Mouse (Mus musculus) retina, postnatal 7 days (tissue): Measurements from ENCODE around the gene Fam98b.

Source experiments
- DNase-seq: peaks from one replicate; pipeline ENCODE4 v3.0.0-alpha.2; 2012; ENCODE audit warnings: low read depth, low spot score

Gene Fam98b

GRCm38 (mm10) chr2:117303391-117304350 is 54.1 kb downstream of the Fam98b start:
- DNase-seq = no peak

DNA sequence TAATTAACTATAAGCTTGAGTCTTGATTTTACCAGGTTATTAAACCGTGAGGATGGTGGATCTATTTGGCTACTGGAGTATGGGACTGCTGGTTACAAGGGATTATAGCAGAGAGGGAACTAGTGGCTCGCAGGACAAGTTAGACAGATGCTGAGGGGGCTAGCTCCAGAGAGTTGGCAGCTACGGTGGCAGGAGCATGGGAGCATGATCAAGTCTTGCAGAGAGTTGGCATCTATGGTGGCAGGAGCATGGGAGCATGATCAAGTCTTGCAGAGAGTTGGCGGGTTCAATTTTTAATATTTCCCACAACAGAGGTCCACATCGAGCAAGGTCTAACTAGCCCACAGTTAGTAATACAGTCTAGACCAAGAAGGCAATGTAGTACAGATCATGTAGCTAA is 55.4 kb downstream of the Fam98b start:
- no peak for DNase-seq

DNA sequence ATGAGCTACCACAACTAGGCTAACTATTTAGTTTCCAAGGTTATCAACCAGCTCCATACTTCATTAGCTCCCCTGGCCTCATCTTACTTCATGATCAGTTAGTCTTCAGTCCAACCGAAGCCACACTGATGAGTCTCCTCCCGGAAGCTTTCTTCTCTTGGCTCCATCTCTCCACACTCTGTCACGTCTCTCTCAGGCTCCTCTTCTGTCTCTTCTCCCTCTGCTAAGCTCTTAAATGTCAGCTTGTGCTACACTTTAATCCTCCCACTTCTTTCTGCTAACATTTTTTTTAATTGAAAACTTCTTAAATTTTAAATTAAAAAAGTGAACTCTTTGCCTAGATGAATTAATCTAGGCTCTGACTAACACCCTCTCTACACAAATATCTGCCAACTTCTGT is 58.4 kb downstream of the Fam98b start:
- DNase-seq = no peak

GRCm38 (mm10) chr2:117309046-117309445 is 59.5 kb downstream of the Fam98b start:
- no peak for DNase-seq

DNA sequence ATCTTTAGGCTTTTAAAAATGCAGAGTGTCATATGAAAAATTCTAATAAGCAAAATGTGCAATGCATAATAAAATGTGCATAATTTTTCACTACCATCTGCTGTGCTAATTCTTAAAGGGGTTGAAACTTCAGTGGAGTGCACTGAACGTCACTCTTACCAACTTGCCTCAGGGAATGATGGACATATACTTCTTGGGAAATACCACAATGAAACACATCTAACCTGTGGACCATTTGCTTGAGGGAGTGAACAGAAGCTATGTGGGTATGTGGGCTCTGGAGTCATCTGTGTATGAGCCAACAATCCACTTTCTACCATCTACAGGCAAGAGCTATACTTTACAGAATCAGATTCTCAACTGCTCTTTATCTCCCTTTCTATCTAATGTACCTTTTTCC is 61.8 kb downstream of the Fam98b start:
- DNase-seq = no peak

- DNase-seq = no peak
Measured at GRCm38 (mm10) chr2:117312030-117312429, 62.5 kb downstream of the Fam98b start.

GRCm38 (mm10) chr2:117312441-117312895 is 62.9 kb downstream of the Fam98b start:
- DNase-seq = no peak

- no peak for DNase-seq
Measured at GRCm38 (mm10) chr2:117313586-117314235, 64.2 kb downstream of the Fam98b start.

GRCm38 (mm10) chr2:117318991-117319390 is 69.5 kb downstream of the Fam98b start:
- DNase-seq = no peak
